Mouse (Mus musculus) MEL (cell line): ENCODE data around the gene Rundc3b. TPM values are rescaled to one million over a fixed set of nuclear protein-coding genes. Genes with fewer than 3 reads are reported as not detected.

Source experiments
- DNase-seq: peaks from one replicate; pipeline ENCODE4 v3.0.0; 2011; ENCODE audit warnings: low read depth, low spot score
- H3K27ac ChIP-seq: 2 replicates; pipeline ENCODE4 v1.5.1; 2012; ENCODE audit warnings: low read depth, mild to moderate bottlenecking, control low read depth, low read length, moderate library complexity; ENCODE audit not compliant: control insufficient read depth
- H3K27me3 ChIP-seq, 2 experiments: fragments of 150-350 bp in 1 of 2; sonication (generic) in 1 of 2; 2 replicates each; pipeline ENCODE4 v1.6.1; 2012; ENCODE audit warnings: low read length in 2 of 2, mild to moderate bottlenecking in 2 of 2, improper control_type of control experiment in 1 of 2, moderate library complexity in 1 of 2; ENCODE audit not compliant: insufficient read depth in 2 of 2, control insufficient read depth in 1 of 2
- H3K36me3 ChIP-seq, 2 experiments: 2 replicates each; pipeline ENCODE4 v1.6.1; 2012 to 2014; ENCODE audit warnings: low read length in 2 of 2, improper control_type of control experiment in 1 of 2, inconsistent platforms in 1 of 2, mild to moderate bottlenecking in 1 of 2; ENCODE audit not compliant: insufficient read depth in 2 of 2, control insufficient read depth in 1 of 2
- H3K4me1 ChIP-seq, 2 experiments: fragments of 150-350 bp in 1 of 2; sonication (generic) in 1 of 2; 2 replicates each; pipeline ENCODE4 v1.6.1; 2012; ENCODE audit warnings: low read length in 2 of 2, improper control_type of control experiment in 1 of 2, mild to moderate bottlenecking in 1 of 2; ENCODE audit not compliant: insufficient read depth in 2 of 2, control insufficient read depth in 1 of 2
- H3K4me3 ChIP-seq, 2 experiments: fragments of 150-350 bp in 1 of 2; sonication (generic) in 1 of 2; 2 replicates each; pipeline ENCODE4 v1.5.1; 2012; ENCODE audit warnings: low read depth in 2 of 2, low read length in 2 of 2, mild to moderate bottlenecking in 2 of 2, moderate library complexity in 2 of 2, control low read depth in 1 of 2, improper control_type of control experiment in 1 of 2; ENCODE audit not compliant: control insufficient read depth in 1 of 2, insufficient read depth in 1 of 2
- H3K79me2 ChIP-seq: 2 replicates; pipeline ENCODE4 v1.6.1; 2012; ENCODE audit warnings: mild to moderate bottlenecking, low read length, moderate library complexity; ENCODE audit not compliant: control insufficient read depth, poor library complexity, insufficient read depth
- H3K9ac ChIP-seq: 2 replicates; pipeline ENCODE4 v1.6.1; 2012; ENCODE audit warnings: low read depth, mild to moderate bottlenecking, control low read depth, low read length, moderate library complexity; ENCODE audit not compliant: control insufficient read depth, poor library complexity, severe bottlenecking
- H3K9me3 ChIP-seq: fragments of 150-350 bp; sonication (generic); replicated peaks from 2 replicates; pipeline ENCODE4 v1.6.1; 2012; ENCODE audit warnings: mild to moderate bottlenecking, low read length, improper control_type of control experiment, moderate library complexity; ENCODE audit not compliant: insufficient read depth
- CHD1 ChIP-seq: IDR thresholded peaks from 2 replicates; pipeline ENCODE4 v1.6.1; 2012; ENCODE audit warnings: low read depth, mild to moderate bottlenecking, inconsistent platforms, low read length, improper control_type of control experiment
- CHD2 ChIP-seq: IDR thresholded peaks from 2 replicates; pipeline ENCODE4 v1.6.1; 2011; ENCODE audit warnings: low read length, improper control_type of control experiment
- E2F4 ChIP-seq: IDR thresholded peaks from 2 replicates; pipeline ENCODE4 v1.6.1; 2011; ENCODE audit warnings: low read depth, low read length, improper control_type of control experiment, borderline replicate concordance
- ELF1 ChIP-seq: IDR thresholded peaks from 2 replicates; pipeline ENCODE4 v1.6.1; 2014; ENCODE audit warnings: low read depth, mild to moderate bottlenecking, inconsistent platforms, low read length, improper control_type of control experiment, moderate library complexity
- ETS1 ChIP-seq: IDR thresholded peaks from 2 replicates; pipeline ENCODE4 v1.6.1; 2012; ENCODE audit warnings: low read depth, mild to moderate bottlenecking, inconsistent platforms, low read length, improper control_type of control experiment, moderate library complexity
- GATA1 ChIP-seq: IDR thresholded peaks from 2 replicates; pipeline ENCODE4 v1.6.1; 2011; ENCODE audit warnings: low read depth, low read length, improper control_type of control experiment
- JUND ChIP-seq: IDR thresholded peaks from 2 replicates; pipeline ENCODE4 v1.6.1; 2011; ENCODE audit warnings: low read depth, mild to moderate bottlenecking, improper control_type of control experiment, low read length
- MAFK ChIP-seq: IDR thresholded peaks from 2 replicates; pipeline ENCODE4 v1.6.1; 2011; ENCODE audit warnings: low read depth, mild to moderate bottlenecking, low read length, improper control_type of control experiment, borderline replicate concordance
- MAX ChIP-seq: IDR thresholded peaks from 2 replicates; pipeline ENCODE4 v1.6.1; 2011; ENCODE audit warnings: low read length, improper control_type of control experiment
- MAZ ChIP-seq: IDR thresholded peaks from 2 replicates; pipeline ENCODE4 v1.6.1; 2012; ENCODE audit warnings: low read depth, mild to moderate bottlenecking, inconsistent platforms, low read length, improper control_type of control experiment
- MXI1 ChIP-seq: IDR thresholded peaks from 2 replicates; pipeline ENCODE4 v1.6.1; 2011; ENCODE audit warnings: mild to moderate bottlenecking, low read depth, low read length, improper control_type of control experiment
- MYB ChIP-seq: IDR thresholded peaks from 2 replicates; pipeline ENCODE4 v1.6.1; 2011; ENCODE audit warnings: mild to moderate bottlenecking, low read depth, low read length, improper control_type of control experiment
- NELFE ChIP-seq: IDR thresholded peaks from 2 replicates; pipeline ENCODE4 v1.6.1; 2011; ENCODE audit warnings: low read depth, low read length, improper control_type of control experiment
- NRF1 ChIP-seq: IDR thresholded peaks from 2 replicates; pipeline ENCODE4 v1.6.1; 2014; ENCODE audit warnings: low read depth, mild to moderate bottlenecking, inconsistent platforms, low read length, improper control_type of control experiment, moderate library complexity; ENCODE audit not compliant: poor library complexity, insufficient read depth, severe bottlenecking
- POLR2A ChIP-seq, 2 experiments: IDR thresholded peaks; 2 replicates each; pipeline ENCODE4 v1.6.1; 2011 to 2012; ENCODE audit warnings: low read length in 2 of 2, mild to moderate bottlenecking in 2 of 2, control low read depth in 1 of 2, improper control_type of control experiment in 1 of 2, low read depth in 1 of 2, moderate library complexity in 1 of 2; ENCODE audit not compliant: control insufficient read depth in 1 of 2, insufficient read depth in 1 of 2, poor library complexity in 1 of 2
- POLR2AphosphoS5 ChIP-seq: IDR thresholded peaks from 2 replicates; pipeline ENCODE4 v1.6.1; 2012; ENCODE audit warnings: low read depth, borderline replicate concordance, mild to moderate bottlenecking, inconsistent platforms, low read length, moderate library complexity, mixed read lengths
- SIN3A ChIP-seq: IDR thresholded peaks from 2 replicates; pipeline ENCODE4 v1.6.1; 2012; ENCODE audit warnings: low read length, improper control_type of control experiment, inconsistent platforms
- SMC3 ChIP-seq: IDR thresholded peaks from 2 replicates; pipeline ENCODE4 v1.6.1; 2011; ENCODE audit warnings: low read depth, low read length, improper control_type of control experiment
- TAL1 ChIP-seq: IDR thresholded peaks from 2 replicates; pipeline ENCODE4 v1.6.1; 2012; ENCODE audit warnings: mild to moderate bottlenecking, inconsistent platforms, low read length, moderate library complexity, mixed read lengths
- TBP ChIP-seq: IDR thresholded peaks from 2 replicates; pipeline ENCODE4 v1.8.0; 2011; ENCODE audit warnings: low read depth, low read length, improper control_type of control experiment
- USF1 ChIP-seq: IDR thresholded peaks from 2 replicates; pipeline ENCODE4 v1.6.1; 2014; ENCODE audit warnings: low read depth, mild to moderate bottlenecking, inconsistent platforms, low read length, improper control_type of control experiment, moderate library complexity
- ZKSCAN1 ChIP-seq: IDR thresholded peaks from 2 replicates; pipeline ENCODE4 v1.6.1; 2012; ENCODE audit warnings: low read depth, mild to moderate bottlenecking, inconsistent platforms, low read length, improper control_type of control experiment, moderate library complexity
- ZNF384 ChIP-seq: IDR thresholded peaks from 2 replicates; pipeline ENCODE4 v1.6.1; 2012; ENCODE audit warnings: low read depth, mild to moderate bottlenecking, inconsistent platforms, low read length, improper control_type of control experiment
- polyA plus RNA-seq, 2 experiments: library from polyadenylated mRNA; stranded (reverse) in 1 of 2; unstranded in 1 of 2; fragments of >175 nt in 1 of 2; fragments of >200 nt in 1 of 2; gene quantifications; 2 replicates each; pipeline versions ENCODE4 v1.2.1 to v1.2.4; 2012; ENCODE audit warnings: low replicate concordance in 2 of 2, low read depth in 1 of 2; ENCODE audit not compliant: insufficient read length in 2 of 2, insufficient read depth in 1 of 2, missing spikeins in 1 of 2
- total RNA-seq: library from RNA; depleted of rRNA; stranded (reverse); fragments of 300-350 nt; gene quantifications from 2 replicates; pipeline ENCODE4 v1.2.3, GENCODE M21; 2012

Gene Rundc3b
- total and polyA plus RNA-seq, 3 experiments = not detected

- Histone ChIP-seq H3K27ac (no peak overlapping the region), H3K36me3 (no peaks in the 10 kb centered on the region), H3K4me3 (no peak overlapping the region), H3K27me3 (no peaks in the 10 kb centered on the region; a peak in 1 of 4 replicates)
- DNase-seq = no peak
- TF ChIP-seq E2F4 (no peak), CHD1 (no peak), JUND (no peak), NRF1 (no peak), MXI1 (no peak), MAX (no peak), TBP (no peak), TAL1 (no peak), USF1 (no peak), POLR2A (IDR thresholded peaks at IDR 0.05; ENCODE audit: control insufficient read depth in 1 of 2, insufficient read depth in 1 of 2, low read depth in 1 of 2, low read length in 2 of 2, poor library complexity in 1 of 2) (no peak), SMC3 (no peak), CHD2 (no peak), GATA1 (no peak), MAZ (no peak), POLR2AphosphoS5 (no peak), MYB (no peak), MAFK (no peak)
- TF ChIP-seq, all 39 proteins: peak for 0
- Histone ChIP-seq H3K9ac (no peak overlapping the region), H3K9me3 (no peaks in the 10 kb centered on the region), H3K79me2 (no peaks in the 10 kb centered on the region), H3K4me1 (no peaks in the 10 kb centered on the region)
Measured at GRCm38 (mm10) chr5:8542631-8543207, 80.0 kb downstream of the Rundc3b start.

GRCm38 (mm10) chr5:8541120-8542117, 81.3 kb downstream of the Rundc3b start:
- Histone ChIP-seq H3K4me1 (no peaks in the 10 kb centered on the region), H3K79me2 (no peaks in the 10 kb centered on the region), H3K36me3 (no peaks in the 10 kb centered on the region), H3K27ac (no peak overlapping the region), H3K4me3 (no peak overlapping the region), H3K9ac (no peak overlapping the region), H3K9me3 (no peaks in the 10 kb centered on the region), H3K27me3 (no peaks in the 10 kb centered on the region; a peak in 1 of 4 replicates)
- no peak for DNase-seq
- TF ChIP-seq ELF1 = no peak
- no peak for TF ChIP-seq NELFE
- TF ChIP-seq ZNF384 = no peak
- TF ChIP-seq ETS1 = no peak
- TF ChIP-seq SIN3A = no peak
- TF ChIP-seq ZKSCAN1 = no peak
- TF ChIP-seq CHD2 = no peak
